Mouse (Mus musculus) left cerebral cortex, postnatal 25 days (tissue): ENCODE measurements at regions not wholly inside any gene's neighbourhood (a gene's known extent, or its start where the extent isn't known, plus 50 kb on each side); places are given as distances from the start of the nearest gene placed in this dataset.

Experiments used
- DNase-seq, 2 experiments: peaks; one replicate each; pipeline ENCODE4 v3.0.0; 2022; ENCODE audit warnings: low spot score in 2 of 2, mixed read lengths in 1 of 2
- intact Hi-C: fragments of 180-260 bp; cut with DNase I; formaldehyde crosslinking; loops from one replicate; pipeline ENCODE4 v1.15.1; 2025

DNA sequence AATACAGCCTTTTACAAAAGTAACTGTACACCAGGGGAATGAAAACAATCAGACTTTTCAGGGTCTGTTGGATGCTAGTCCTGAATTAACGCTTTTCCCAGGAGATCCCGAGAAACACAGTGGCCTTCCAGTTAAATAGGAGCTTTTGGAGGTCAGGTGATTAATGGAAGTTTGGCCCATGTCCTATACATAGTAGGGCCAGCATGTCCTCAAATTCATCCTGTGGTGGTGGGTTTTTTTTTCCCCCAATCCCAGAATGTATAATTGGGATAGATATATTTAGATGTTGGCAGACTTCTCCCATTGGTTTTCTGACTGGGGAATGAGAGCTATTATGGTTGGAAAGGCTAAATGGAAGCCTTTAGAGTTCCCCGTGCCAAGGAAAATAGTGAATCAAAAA, 77.6 kb downstream of the Cd200 start:
- no peak for DNase-seq
- intact Hi-C loops, result loop anchor here (10.0 kb wide), 1 partner anchor 274 kb away; no protein-coding TSS in a partner anchor

GRCm38 (mm10) chr16:45330298-45330697, 78.6 kb downstream of the Cd200 start:
- intact Hi-C loops, result loop anchor here (10.0 kb wide), 1 partner anchor 275 kb away; no protein-coding TSS in a partner anchor
- DNase-seq, result no peak

DNA sequence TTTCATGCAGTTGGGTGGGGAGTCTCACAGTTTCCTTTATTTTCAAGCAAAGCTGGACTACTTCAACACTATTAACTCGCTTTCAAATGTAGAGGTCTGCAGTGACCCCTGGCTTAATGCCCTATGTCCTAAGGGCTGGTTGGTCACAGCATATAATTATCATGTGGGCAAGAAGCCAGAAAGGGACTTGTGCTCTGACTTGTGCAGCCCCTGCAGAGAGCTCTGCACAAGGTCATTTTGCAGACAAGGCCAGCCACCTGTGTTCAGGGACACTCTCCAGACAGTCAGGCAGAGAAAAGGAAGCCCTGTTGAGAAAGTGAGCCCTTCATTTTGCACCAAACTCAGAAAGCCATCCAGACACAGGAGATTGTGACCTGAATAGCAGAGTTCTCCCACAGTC, 79.1 kb downstream of the Cd200 start:
- no peak for DNase-seq
- intact Hi-C loops, result loop anchor here (10.0 kb wide), 1 partner anchor 275 kb away; no protein-coding TSS in a partner anchor

DNA sequence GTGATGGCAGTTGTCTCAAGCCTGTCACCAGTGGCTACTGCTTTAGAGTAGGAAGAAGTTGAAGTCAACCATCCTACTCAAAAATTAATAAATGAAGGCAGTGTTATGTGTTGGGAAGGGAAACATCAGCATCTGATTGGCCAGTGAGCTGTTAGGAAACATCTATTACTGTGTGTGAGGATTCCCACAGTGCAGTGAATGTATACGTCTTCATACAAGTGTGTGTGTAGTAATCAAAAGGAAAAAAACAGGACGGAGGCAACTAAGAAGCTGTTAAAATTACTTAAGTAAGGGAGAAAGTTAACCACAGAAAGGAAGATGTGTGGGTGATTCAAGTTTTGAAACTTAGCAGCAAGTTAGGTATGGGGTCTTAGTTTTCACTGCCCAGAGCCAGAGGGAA, 81.8 kb downstream of the Cd200 start:
- intact Hi-C loops, result no loop called here
- DNase-seq, result no peak

GRCm38 (mm10) chr16:45311479-45311878, 87.4 kb downstream of the Btla start:
- intact Hi-C loops, result no loop called here

More at GRCm38 (mm10) chr16:45311479-45311878, 87.4 kb downstream of the Btla start:
- no peak for DNase-seq
